Mouse (Mus musculus): ENCODE results near the gene Large1. TPM values are rescaled to one million over a fixed set of nuclear protein-coding genes. Genes with fewer than 3 reads are reported as not detected.

Gene Large1
- total and polyA plus RNA-seq, 3 experiments = not detected

GRCm38 (mm10) chr8:73293655-73294054 lies 59.7 kb downstream of the Large1 start:
- Histone ChIP-seq H3K27ac (ENCODE audit: insufficient read depth, low read depth) (no peak overlapping the region), H3K27me3 (replicated peaks) (no peaks in the 10 kb centered on the region), H3K9me3 (replicated peaks; ENCODE audit: low read length) (peaks cover 67% of the 10 kb centered on the region), H3K4me1 (ENCODE audit: control insufficient read depth in 1 of 2, insufficient read depth in 2 of 2) (no peaks in the 10 kb centered on the region), H3K36me3 (replicated peaks in 1 of 2; ENCODE audit: control insufficient read depth in 1 of 2, insufficient read depth in 1 of 2, low read length in 1 of 2) (no peaks in the 10 kb centered on the region), H3K4me2 (ENCODE audit: insufficient read depth, low read depth, poor library complexity, severe bottlenecking) (no peak overlapping the region), H3K4me3 (replicated peaks in 1 of 3; ENCODE audit: low read depth in 2 of 3, low read length in 2 of 3, poor library complexity in 1 of 3) (no peak overlapping the region), H3K9ac (ENCODE audit: insufficient read depth, low read depth) (no peak overlapping the region), H3K79me2 (replicated peaks; ENCODE audit: control insufficient read depth, extremely low read depth, insufficient read depth, poor library complexity, severe bottlenecking) (no peaks in the 10 kb centered on the region)
- dilution Hi-C loops (cut with MboI; ENCODE audit: extremely low pct_ligation_motif_present, extremely low pct_unique_long_range_greater_than_20kb, low sequenced_read_pairs) = no loop called here
- in situ Hi-C loops (cut with MboI; ENCODE audit: low pct_ligation_motif_present, low pct_unique_long_range_greater_than_20kb, low sequenced_read_pairs) = no loop called here
- TF ChIP-seq POLR2AphosphoS2 (IDR thresholded peaks at IDR 0.05; ENCODE audit: low read depth, low read length) = no peak
- TF ChIP-seq CTCF (conservative IDR thresholded peaks at IDR 0.05 in 1 of 2, IDR thresholded peaks at IDR 0.05 in 1 of 2; ENCODE audit: low read depth in 2 of 2, low read length in 2 of 2) = no peak
- no peak for TF ChIP-seq NELFE (IDR thresholded peaks at IDR 0.05; ENCODE audit: low read depth, low read length)
- TF ChIP-seq RAD21 (IDR thresholded peaks at IDR 0.05; ENCODE audit: low read depth, low read length) = no peak
- no peak for TF ChIP-seq SIN3A (IDR thresholded peaks at IDR 0.05; ENCODE audit: low read length)
- no peak for TF ChIP-seq ZKSCAN1 (IDR thresholded peaks at IDR 0.05; ENCODE audit: borderline replicate concordance, low read depth, low read length)
- TF ChIP-seq NRF1 (IDR thresholded peaks at IDR 0.05; ENCODE audit: low read depth, low read length) = no peak
- TF ChIP-seq USF2 (conservative IDR thresholded peaks at IDR 0.05; ENCODE audit: low read depth, low read length) = no peak
- DNase-seq (ENCODE audit: extremely low read depth) = no peak

DNA sequence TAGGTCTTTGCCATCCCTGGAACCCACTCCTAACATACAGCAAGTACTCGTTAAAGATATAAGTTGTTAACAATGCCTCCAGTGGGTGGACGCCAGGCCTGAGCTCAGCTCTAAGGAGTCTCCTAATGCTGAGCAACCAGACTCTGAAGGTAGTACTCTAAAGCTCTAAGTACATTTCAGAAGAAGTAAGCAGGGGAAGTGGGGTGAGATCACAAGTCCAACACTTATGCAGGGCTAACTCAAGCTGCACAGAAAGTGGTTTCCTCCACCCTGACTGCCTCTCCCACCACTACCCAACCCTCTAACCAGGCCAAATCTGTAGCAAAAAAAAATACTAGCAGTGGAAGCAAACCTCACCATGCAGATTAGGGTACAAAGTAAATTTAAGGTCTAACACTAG lies 61.7 kb downstream of the Large1 start:
- no peak for DNase-seq (ENCODE audit: extremely low read depth)
- no peak overlapping the region for H3K9ac ChIP-seq (ENCODE audit: insufficient read depth, low read depth)
- H3K79me2 ChIP-seq (replicated peaks; ENCODE audit: control insufficient read depth, extremely low read depth, insufficient read depth, poor library complexity, severe bottlenecking) = no peaks in the 10 kb centered on the region
- dilution Hi-C loops (cut with MboI; ENCODE audit: extremely low pct_ligation_motif_present, extremely low pct_unique_long_range_greater_than_20kb, low sequenced_read_pairs) = no loop called here
- TF ChIP-seq MEF2A (IDR thresholded peaks at IDR 0.05; ENCODE audit: borderline replicate concordance, low read depth, low read length) (no peak), IRF4 (IDR thresholded peaks at IDR 0.05; ENCODE audit: low read depth, low read length) (no peak), ELF1 (IDR thresholded peaks at IDR 0.05; ENCODE audit: low read depth, low read length) (no peak), MAFK (IDR thresholded peaks at IDR 0.05; ENCODE audit: insufficient replicate concordance, low read length) (no peak)
- in situ Hi-C loops (cut with MboI; ENCODE audit: low pct_ligation_motif_present, low pct_unique_long_range_greater_than_20kb, low sequenced_read_pairs) = no loop called here
- H3K36me3 ChIP-seq (replicated peaks in 1 of 2; ENCODE audit: control insufficient read depth in 1 of 2, insufficient read depth in 1 of 2, low read length in 1 of 2) = no peaks in the 10 kb centered on the region
- no peak overlapping the region for H3K27ac ChIP-seq (ENCODE audit: insufficient read depth, low read depth)
- H3K27me3 ChIP-seq (replicated peaks) = no peaks in the 10 kb centered on the region
- H3K4me2 ChIP-seq (ENCODE audit: insufficient read depth, low read depth, poor library complexity, severe bottlenecking) = no peak overlapping the region
- H3K4me3 ChIP-seq (replicated peaks in 1 of 3; ENCODE audit: low read depth in 2 of 3, low read length in 2 of 3, poor library complexity in 1 of 3) = no peak overlapping the region
- H3K9me3 ChIP-seq (replicated peaks; ENCODE audit: low read length) = peaks cover 65% of the 10 kb centered on the region
- no peaks in the 10 kb centered on the region for H3K4me1 ChIP-seq (ENCODE audit: control insufficient read depth in 1 of 2, insufficient read depth in 2 of 2)

DNA sequence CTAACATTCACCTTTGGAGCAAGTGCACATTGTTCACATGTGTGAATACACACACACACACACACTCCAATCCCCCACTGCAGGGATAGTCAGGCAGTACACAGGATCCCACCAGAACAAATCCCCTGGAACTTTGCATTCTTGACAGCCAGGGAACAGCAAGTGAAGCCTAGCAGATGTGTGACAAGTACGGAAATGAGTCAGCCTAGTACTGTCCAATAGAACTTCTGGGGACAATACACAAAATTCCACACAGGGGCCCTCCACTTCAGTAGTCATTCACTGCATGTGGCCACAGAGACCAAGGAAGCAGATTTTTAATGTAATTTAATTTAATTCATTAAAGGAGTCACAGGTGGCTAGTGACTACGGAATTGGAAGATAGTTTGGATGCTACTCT lies 62.7 kb downstream of the Large1 start:
- no peaks in the 10 kb centered on the region for H3K27me3 ChIP-seq (replicated peaks)
- no peaks in the 10 kb centered on the region for H3K79me2 ChIP-seq (replicated peaks; ENCODE audit: control insufficient read depth, extremely low read depth, insufficient read depth, poor library complexity, severe bottlenecking)
- no peak overlapping the region for H3K4me2 ChIP-seq (ENCODE audit: insufficient read depth, low read depth, poor library complexity, severe bottlenecking)
- TF ChIP-seq MAFK (IDR thresholded peaks at IDR 0.05; ENCODE audit: insufficient replicate concordance, low read length) = no peak
- TF ChIP-seq GABPA (IDR thresholded peaks at IDR 0.05; ENCODE audit: insufficient replicate concordance, low read depth, low read length) = no peak
- TF ChIP-seq NRF1 (IDR thresholded peaks at IDR 0.05; ENCODE audit: low read depth, low read length) = no peak
- no peak for TF ChIP-seq MAZ (IDR thresholded peaks at IDR 0.05; ENCODE audit: low read depth, low read length)
- TF ChIP-seq TBP (conservative IDR thresholded peaks at IDR 0.05; ENCODE audit: low read depth, low read length) = no peak
- TF ChIP-seq POLR2A (IDR thresholded peaks at IDR 0.05; ENCODE audit: low read depth, low read length) = no peak
- no peak for TF ChIP-seq EP300 (IDR thresholded peaks at IDR 0.05; ENCODE audit: low read length)
- TF ChIP-seq HCFC1 (IDR thresholded peaks at IDR 0.05; ENCODE audit: low read depth, low read length) = no peak
- no peak for TF ChIP-seq IRF4 (IDR thresholded peaks at IDR 0.05; ENCODE audit: low read depth, low read length)
- no peak for TF ChIP-seq CHD2 (IDR thresholded peaks at IDR 0.05; ENCODE audit: low read length)
- TF ChIP-seq MAX (IDR thresholded peaks at IDR 0.05; ENCODE audit: low read length) = no peak
- no peak for TF ChIP-seq ZNF384 (IDR thresholded peaks at IDR 0.05; ENCODE audit: low read depth, low read length)
- H3K27ac ChIP-seq (ENCODE audit: insufficient read depth, low read depth) = no peak overlapping the region
- no peak for DNase-seq (ENCODE audit: extremely low read depth)
- no peaks in the 10 kb centered on the region for H3K4me1 ChIP-seq (ENCODE audit: control insufficient read depth in 1 of 2, insufficient read depth in 2 of 2)
- H3K36me3 ChIP-seq (replicated peaks in 1 of 2; ENCODE audit: control insufficient read depth in 1 of 2, insufficient read depth in 1 of 2, low read length in 1 of 2) = no peaks in the 10 kb centered on the region
- peaks cover 66% of the 10 kb centered on the region for H3K9me3 ChIP-seq (replicated peaks; ENCODE audit: low read length)
- dilution Hi-C loops (cut with MboI; ENCODE audit: extremely low pct_ligation_motif_present, extremely low pct_unique_long_range_greater_than_20kb, low sequenced_read_pairs) (no loop called here), in situ Hi-C loops (cut with MboI; ENCODE audit: low pct_ligation_motif_present, low pct_unique_long_range_greater_than_20kb, low sequenced_read_pairs) (no loop called here)
- H3K4me3 ChIP-seq (replicated peaks in 1 of 3; ENCODE audit: low read depth in 2 of 3, low read length in 2 of 3, poor library complexity in 1 of 3) = no peak overlapping the region
- no peak overlapping the region for H3K9ac ChIP-seq (ENCODE audit: insufficient read depth, low read depth)

Data from CH12.LX (cell line).